Mouse (Mus musculus) hindbrain, embryonic 11.5 days (tissue): ENCODE results near the gene Zfp775. TPM values are rescaled to one million over a fixed set of nuclear protein-coding genes. Genes with fewer than 3 reads are reported as not detected.
A peak's percentile ranks its signal among the peaks of the same experiment; 100 is the strongest.

Experiments used
- ATAC-seq: fragments of 200-750 bp; cut with Nextera tagmentation; 2 replicates; pipeline ENCODE4 v1.8.0; 2017; ENCODE audit warnings: mild to moderate bottlenecking, moderate TSS enrichment, moderate library complexity; ENCODE audit not compliant: low FRiP score
- DNase-seq: peaks from one replicate; pipeline ENCODE4 v3.0.0-alpha.2; 2015; ENCODE audit warnings: low spot score
- H3K27ac ChIP-seq: fragments of 300-500 bp; sonication (generic); 2 replicates; pipeline ENCODE4 v1.5.1; 2014; ENCODE audit warnings: mild to moderate bottlenecking, low read depth, low read length
- H3K27me3 ChIP-seq: fragments of 300-500 bp; sonication (generic); 2 replicates; pipeline ENCODE4 v1.6.1; 2014; ENCODE audit warnings: mild to moderate bottlenecking, low read length, moderate library complexity, mixed read lengths; ENCODE audit not compliant: control insufficient read depth, insufficient read depth
- H3K36me3 ChIP-seq: fragments of 300-500 bp; sonication (generic); 2 replicates; pipeline ENCODE4 v1.6.1; 2014; ENCODE audit warnings: mild to moderate bottlenecking, low read length, moderate library complexity, mixed read lengths; ENCODE audit not compliant: control insufficient read depth, insufficient read depth
- H3K4me1 ChIP-seq: fragments of 300-500 bp; sonication (generic); replicated peaks from 2 replicates; pipeline ENCODE4 v1.6.1; 2014; ENCODE audit warnings: low read length, mixed read lengths; ENCODE audit not compliant: control insufficient read depth, insufficient read depth
- H3K4me2 ChIP-seq: fragments of 300-500 bp; sonication (generic); replicated peaks from 2 replicates; pipeline ENCODE4 v1.6.1; 2014; ENCODE audit warnings: mild to moderate bottlenecking, low read depth, low read length
- H3K4me3 ChIP-seq: fragments of 300-500 bp; sonication (generic); 2 replicates; pipeline ENCODE4 v1.5.1; 2014; ENCODE audit warnings: low read depth, low read length
- H3K9ac ChIP-seq: fragments of 300-500 bp; sonication (generic); 2 replicates; pipeline ENCODE4 v1.6.1; 2014; ENCODE audit warnings: low read depth, low read length
- H3K9me3 ChIP-seq: fragments of 300-500 bp; sonication (generic); 2 replicates; pipeline ENCODE4 v1.6.1; 2016; ENCODE audit warnings: low read length; ENCODE audit not compliant: control insufficient read depth
- WGBS: fragments of 180-500 bp; shearing (Covaris S2); extraction: QIAGEN DNeasy Blood & Tissue Kit; methylation state at CpG from one replicate; pipeline ENCODE4 v1.1.7; 2014; 5-methylcytosine and 5-hydroxymethylcytosine counted together
- polyA plus RNA-seq: library from polyadenylated mRNA; unstranded; fragments of >200 nt; fragmentation: Nextera tagmentation; extraction: Ambion mirVana; gene quantifications from 2 replicates; pipeline ENCODE4 v1.2.1, GENCODE M21; 2014

Zfp775 gene
- polyA plus RNA-seq, 1 experiment from 2014 or later, result 7.7 TPM

DNA sequence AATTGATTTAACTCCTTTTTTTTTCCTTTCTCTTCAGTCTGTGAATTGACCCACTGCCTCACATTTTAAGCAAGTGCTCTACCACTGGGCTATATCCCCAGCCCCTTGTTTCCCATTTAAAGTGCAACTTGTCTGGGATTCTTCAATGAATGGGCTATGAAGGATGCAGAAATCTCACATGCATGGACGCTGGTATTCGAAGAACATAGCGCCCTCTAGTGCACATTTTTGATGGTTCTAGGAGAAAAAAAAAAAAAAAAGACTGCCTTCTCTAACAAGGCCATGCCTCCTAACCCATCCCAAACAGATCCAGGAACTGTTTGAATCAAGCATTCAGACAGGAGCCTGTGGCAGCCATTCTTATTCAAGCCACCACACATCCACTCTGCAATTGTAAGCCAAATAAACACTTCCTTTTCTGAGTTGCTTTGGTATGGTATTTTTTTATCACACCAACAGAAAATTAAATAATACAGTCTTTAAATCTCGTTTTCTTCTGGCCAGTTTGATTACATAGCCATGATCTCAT is 41.0 kb downstream of the Zfp775 start:
- no peaks in the 10 kb centered on the region for H3K9me3 ChIP-seq
- ATAC-seq (no peak), DNase-seq (peak; percentile 84)
- no peak overlapping the region for H3K27ac ChIP-seq
- no peaks in the 10 kb centered on the region for H3K27me3 ChIP-seq
- H3K9ac ChIP-seq, result no peak overlapping the region
- no peak overlapping the region for H3K4me3 ChIP-seq
- no peaks in the 10 kb centered on the region for H3K4me1 ChIP-seq
- H3K4me2 ChIP-seq, result no peak overlapping the region
- 24% methylated on average over 4 of the region's 4 CpGs for WGBS
- no peaks in the 10 kb centered on the region for H3K36me3 ChIP-seq

DNA sequence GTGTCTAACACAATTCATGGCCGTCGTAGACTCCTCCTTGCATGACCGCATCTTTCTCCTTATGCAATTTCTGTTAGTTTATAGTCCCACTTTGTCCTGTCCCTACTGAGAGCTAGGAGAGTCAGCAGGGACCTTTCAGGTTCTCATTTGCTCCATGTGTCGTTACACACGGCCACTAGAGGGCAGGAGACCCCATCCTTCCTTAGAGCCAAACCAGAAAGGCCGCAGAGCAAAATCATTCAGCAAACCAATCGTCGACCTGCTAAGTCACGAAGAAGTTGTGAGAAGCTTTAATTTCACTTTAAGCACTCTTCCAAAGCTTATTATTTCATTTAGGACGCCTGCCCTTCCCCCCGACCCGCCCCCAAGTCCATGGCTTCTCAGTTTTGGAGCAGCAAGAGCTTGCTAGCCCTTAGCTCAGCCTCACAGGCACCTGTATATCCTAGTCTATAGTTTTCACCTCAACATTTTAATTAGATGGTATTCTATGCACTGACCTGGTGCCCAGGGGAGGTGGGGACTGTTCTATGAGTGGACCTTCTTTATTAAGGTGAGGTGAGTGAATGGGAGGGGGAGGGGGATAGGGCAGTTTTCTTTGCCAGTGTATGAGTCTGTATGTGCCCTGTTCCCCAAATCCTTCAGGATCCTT is 43.9 kb downstream of the Zfp775 start:
- Histone ChIP-seq H3K4me2 (no peak overlapping the region), H3K9me3 (no peaks in the 10 kb centered on the region), H3K36me3 (no peaks in the 10 kb centered on the region), H3K4me3 (no peak overlapping the region), H3K27me3 (no peaks in the 10 kb centered on the region), H3K4me1 (no peaks in the 10 kb centered on the region), H3K9ac (no peak overlapping the region), H3K27ac (no peak overlapping the region)
- 16% methylated on average over 12 of the region's 12 CpGs for WGBS
- DNase-seq (peak; percentile 80), ATAC-seq (peak; percentile 40)

DNA sequence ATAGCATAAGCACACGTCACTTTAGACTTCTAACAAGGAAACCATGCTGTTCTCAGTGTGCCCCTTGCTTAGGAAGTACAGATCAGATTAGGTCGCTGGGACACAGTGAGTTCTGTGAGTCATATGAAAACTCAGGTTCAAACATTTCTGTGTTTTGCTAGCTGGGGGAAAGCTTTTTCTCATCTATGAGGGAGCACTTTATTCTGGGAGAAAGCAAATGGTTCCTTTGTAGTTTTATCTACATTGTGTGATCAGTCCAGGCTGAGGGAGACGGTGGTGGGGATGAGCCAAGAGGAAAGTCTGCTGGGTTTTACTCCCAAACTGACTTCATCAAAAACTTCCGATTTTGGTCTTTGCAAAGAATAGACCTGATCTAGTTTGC is 44.4 kb downstream of the Zfp775 start:
- no peaks in the 10 kb centered on the region for H3K27me3 ChIP-seq
- no peaks in the 10 kb centered on the region for H3K36me3 ChIP-seq
- ATAC-seq (no peak), DNase-seq (no peak)
- no peak overlapping the region for H3K27ac ChIP-seq
- no peak overlapping the region for H3K4me2 ChIP-seq
- WGBS, result 85% methylated on average over 4 of the region's 4 CpGs
- no peak overlapping the region for H3K4me3 ChIP-seq
- no peak overlapping the region for H3K9ac ChIP-seq
- no peaks in the 10 kb centered on the region for H3K9me3 ChIP-seq
- H3K4me1 ChIP-seq, result no peaks in the 10 kb centered on the region

GRCm38 (mm10) chr6:48646995-48647394 is 45.1 kb downstream of the Zfp775 start, which contains the start of gene Gimap8:
Gene Gimap8, plus strand, starts transcription at chr6:48647234.
- Histone ChIP-seq H3K36me3 (no peaks in the 10 kb centered on the region), H3K27ac (no peak within 1 kb of the TSS), H3K4me2 (no peak within 1 kb of the TSS), H3K9ac (no peak within 1 kb of the TSS), H3K9me3 (no peaks in the 10 kb centered on the region), H3K4me1 (no peaks in the 10 kb centered on the region), H3K27me3 (no peaks in the 10 kb centered on the region), H3K4me3 (no peak within 1 kb of the TSS)
- 50% methylated on average over 3 of the region's 3 CpGs for WGBS
- peak; percentile 39 for DNase-seq
- no peak for ATAC-seq

GRCm38 (mm10) chr6:48647611-48648010 is 45.7 kb downstream of the Zfp775 start:
- H3K9ac ChIP-seq, result no peak overlapping the region
- no peaks in the 10 kb centered on the region for H3K36me3 ChIP-seq
- ATAC-seq, result no peak
- no peaks in the 10 kb centered on the region for H3K9me3 ChIP-seq
- H3K27me3 ChIP-seq, result no peaks in the 10 kb centered on the region
- no peak for DNase-seq
- WGBS, result 71% methylated on average over 2 of the region's 2 CpGs
- no peak overlapping the region for H3K27ac ChIP-seq
- no peak overlapping the region for H3K4me2 ChIP-seq
- H3K4me3 ChIP-seq, result no peak overlapping the region
- no peaks in the 10 kb centered on the region for H3K4me1 ChIP-seq

- Histone ChIP-seq H3K9me3 (no peaks in the 10 kb centered on the region), H3K36me3 (no peaks in the 10 kb centered on the region), H3K4me1 (no peaks in the 10 kb centered on the region), H3K27me3 (no peaks in the 10 kb centered on the region), H3K9ac (no peak overlapping the region), H3K4me3 (no peak overlapping the region), H3K4me2 (no peak overlapping the region), H3K27ac (no peak overlapping the region)
- WGBS, result 89% methylated on average over 4 of the region's 4 CpGs
- no peak for ATAC-seq
- no peak for DNase-seq
Measured at GRCm38 (mm10) chr6:48648779-48649178, 46.9 kb downstream of the Zfp775 start.

DNA sequence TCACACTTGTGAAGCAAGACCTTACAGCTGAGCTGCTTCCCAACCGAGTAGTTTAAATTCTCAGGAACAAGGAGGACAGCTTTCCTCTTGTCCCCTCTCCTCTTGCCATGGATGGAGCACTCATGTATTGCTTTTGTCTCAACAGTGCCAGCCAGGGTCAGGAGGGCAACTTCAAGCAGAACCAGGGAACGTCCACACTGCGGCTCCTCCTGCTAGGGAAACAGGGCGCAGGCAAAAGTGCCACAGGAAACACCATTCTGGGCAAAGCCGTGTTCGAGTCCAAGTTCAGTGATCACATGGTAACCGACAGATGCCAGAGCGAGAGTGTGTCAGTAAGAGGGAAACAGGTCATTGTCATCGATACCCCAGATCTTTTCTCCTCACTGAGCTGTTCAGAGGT is 48.2 kb downstream of the Zfp775 start:
- H3K4me3 ChIP-seq, result no peak overlapping the region
- no peaks in the 10 kb centered on the region for H3K36me3 ChIP-seq
- no peak for DNase-seq
- H3K4me1 ChIP-seq, result no peaks in the 10 kb centered on the region
- no peak overlapping the region for H3K4me2 ChIP-seq
- no peak overlapping the region for H3K9ac ChIP-seq
- no peak overlapping the region for H3K27ac ChIP-seq
- 89% methylated on average over 9 of the region's 9 CpGs for WGBS
- ATAC-seq, result no peak
- H3K9me3 ChIP-seq, result no peaks in the 10 kb centered on the region
- no peaks in the 10 kb centered on the region for H3K27me3 ChIP-seq

DNA sequence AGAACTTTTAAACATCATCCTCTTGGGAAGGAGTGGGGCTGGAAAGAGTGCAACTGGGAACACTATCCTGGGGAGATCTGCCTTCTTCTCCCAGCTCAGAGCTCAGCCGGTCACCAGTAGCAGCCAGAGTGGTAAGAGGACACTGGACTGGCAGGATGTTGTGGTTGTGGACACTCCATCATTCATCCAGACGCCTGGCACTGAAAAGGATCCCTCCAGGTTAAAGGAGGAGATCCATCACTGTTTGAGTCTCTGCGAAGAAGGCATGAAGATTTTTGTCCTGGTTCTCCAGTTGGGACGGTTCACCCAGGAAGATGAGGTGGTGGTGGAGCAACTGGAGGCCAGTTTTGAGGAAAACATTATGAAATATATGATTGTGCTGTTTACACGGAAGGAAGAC is 56.9 kb downstream of the Zfp775 start:
- DNase-seq (no peak), ATAC-seq (no peak)
- H3K27ac ChIP-seq, result no peak overlapping the region
- no peak overlapping the region for H3K9ac ChIP-seq
- no peaks in the 10 kb centered on the region for H3K27me3 ChIP-seq
- H3K36me3 ChIP-seq, result no peaks in the 10 kb centered on the region
- WGBS, result 78% methylated on average over 5 of the region's 5 CpGs
- H3K4me1 ChIP-seq, result no peaks in the 10 kb centered on the region
- no peaks in the 10 kb centered on the region for H3K9me3 ChIP-seq
- H3K4me3 ChIP-seq, result no peak overlapping the region
- H3K4me2 ChIP-seq, result no peak overlapping the region

DNA sequence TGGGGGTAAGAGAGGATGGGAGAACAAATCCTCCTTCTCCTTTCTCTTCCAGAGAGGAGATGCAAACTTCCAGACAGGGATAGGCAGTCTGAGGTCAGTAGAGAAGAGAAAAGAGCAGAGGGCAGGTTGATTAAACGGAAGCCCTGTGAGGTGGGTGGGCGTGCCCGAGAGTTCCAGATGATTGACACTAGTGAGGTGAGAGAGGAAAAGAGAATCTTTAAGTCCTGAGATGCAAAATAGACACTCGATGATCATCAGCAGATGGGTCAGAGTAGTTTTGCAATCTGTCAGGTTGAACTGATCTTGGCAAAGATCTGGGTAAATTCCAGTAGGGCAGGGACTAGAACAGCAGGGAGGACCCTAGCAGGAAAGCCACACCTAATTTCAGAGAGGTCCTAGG is 62.9 kb downstream of the Zfp775 start:
- no peaks in the 10 kb centered on the region for H3K9me3 ChIP-seq
- DNase-seq (no peak), ATAC-seq (no peak)
- H3K27me3 ChIP-seq, result no peaks in the 10 kb centered on the region
- no peak overlapping the region for H3K27ac ChIP-seq
- H3K9ac ChIP-seq, result no peak overlapping the region
- no peaks in the 10 kb centered on the region for H3K4me1 ChIP-seq
- WGBS, result 84% methylated on average over 4 of the region's 4 CpGs
- no peaks in the 10 kb centered on the region for H3K36me3 ChIP-seq
- no peak overlapping the region for H3K4me2 ChIP-seq
- no peak overlapping the region for H3K4me3 ChIP-seq
